Mouse (Mus musculus) lung, adult 2 months (tissue): Measurements from ENCODE around the gene Xrcc4. TPM values are rescaled to one million over a fixed set of nuclear protein-coding genes. Genes with fewer than 3 reads are reported as not detected.

ENCODE experiments used
- DNase-seq: peaks from one replicate; pipeline ENCODE4 v3.0.0; 2022
- H3K4me1 ChIP-seq: fragments of 200-500 bp; 2 replicates; pipeline ENCODE4 v1.6.1; 2011; ENCODE audit warnings: low read length; ENCODE audit not compliant: control insufficient read depth, insufficient read depth
- H3K4me3 ChIP-seq: fragments of 200-500 bp; replicated peaks from 2 replicates; pipeline ENCODE3; 2011; ENCODE audit warnings: low read depth, mild to moderate bottlenecking, control low read depth, low read length; ENCODE audit errors: extremely low read depth
- CTCF ChIP-seq: fragments of 200-500 bp; IDR thresholded peaks from 2 replicates; pipeline ENCODE4 v1.5.1; 2011; ENCODE audit warnings: mild to moderate bottlenecking, low read length, control low read depth; ENCODE audit not compliant: insufficient read depth
- POLR2A ChIP-seq: fragments of 200-500 bp; IDR thresholded peaks from 2 replicates; pipeline ENCODE4 v1.6.1; 2011; ENCODE audit warnings: low read depth, mild to moderate bottlenecking, control low read depth, low read length, borderline replicate concordance; ENCODE audit errors: extremely low read depth
- WGBS: fragments of 180-500 bp; shearing (Covaris S2); methylation state at CpG from one replicate; pipeline ENCODE4 v1.1.7; 2018; 5-methylcytosine and 5-hydroxymethylcytosine counted together
- polyA plus RNA-seq: library from polyadenylated mRNA; depleted of rRNA; stranded (reverse); fragments of >200 nt; gene quantifications from 2 replicates; pipeline ENCODE4 v1.2.3, GENCODE M21; 2012

Xrcc4 gene
- polyA plus RNA-seq, 1 experiment: 2.0 TPM

DNA sequence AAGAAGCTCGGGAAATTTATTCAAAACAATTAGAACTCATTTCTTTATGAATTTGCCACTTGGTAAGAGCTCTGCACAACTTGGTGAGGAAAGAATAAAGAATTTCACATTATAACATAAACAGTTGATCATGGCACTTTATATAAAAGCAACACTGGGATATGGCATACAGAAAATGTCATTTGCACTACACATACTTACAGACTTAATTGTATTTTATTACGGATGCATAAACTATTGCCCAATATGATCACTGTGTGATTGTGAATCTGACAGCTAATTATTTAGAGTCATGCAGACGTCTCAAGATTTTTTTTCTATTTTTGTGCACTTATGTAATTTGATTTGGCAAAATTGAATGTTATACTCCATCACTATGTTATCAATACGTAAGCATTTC is 56.4 kb downstream of the Xrcc4 start:
- H3K4me3 ChIP-seq: no peak overlapping the region
- 71% methylated on average over 4 of the region's 4 CpGs for WGBS
- no peak for DNase-seq
- TF ChIP-seq CTCF (no peak), POLR2A (no peak)
- no peaks in the 10 kb centered on the region; the same call in 1 of the 2 replicates for H3K4me1 ChIP-seq

DNA sequence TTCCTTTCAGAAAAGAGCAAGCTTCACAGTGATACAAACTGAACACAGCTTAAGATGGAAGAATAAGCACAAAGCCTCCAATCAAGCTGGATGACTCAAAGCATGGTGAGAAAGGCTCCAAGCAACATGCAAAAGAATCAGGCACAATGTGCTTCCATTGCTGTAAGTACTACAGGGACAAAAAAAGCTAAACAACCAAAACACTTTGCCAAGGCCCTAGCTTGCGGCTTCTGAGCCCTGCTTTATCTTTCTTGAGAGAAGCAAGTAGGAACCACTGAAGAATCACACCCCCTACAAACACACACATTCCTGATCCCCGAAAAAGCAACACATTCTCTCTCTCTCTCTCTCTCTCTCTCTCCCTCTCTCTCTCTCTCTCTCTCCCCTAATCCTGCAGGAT is 56.9 kb downstream of the Xrcc4 start:
- Histone ChIP-seq H3K4me3 (no peak overlapping the region), H3K4me1 (no peaks in the 10 kb centered on the region; the same call in 1 of the 2 replicates)
- no peak for DNase-seq
- TF ChIP-seq CTCF: no peak
- no peak for TF ChIP-seq POLR2A
- WGBS: 49% methylated on average over 2 of the region's 2 CpGs

DNA sequence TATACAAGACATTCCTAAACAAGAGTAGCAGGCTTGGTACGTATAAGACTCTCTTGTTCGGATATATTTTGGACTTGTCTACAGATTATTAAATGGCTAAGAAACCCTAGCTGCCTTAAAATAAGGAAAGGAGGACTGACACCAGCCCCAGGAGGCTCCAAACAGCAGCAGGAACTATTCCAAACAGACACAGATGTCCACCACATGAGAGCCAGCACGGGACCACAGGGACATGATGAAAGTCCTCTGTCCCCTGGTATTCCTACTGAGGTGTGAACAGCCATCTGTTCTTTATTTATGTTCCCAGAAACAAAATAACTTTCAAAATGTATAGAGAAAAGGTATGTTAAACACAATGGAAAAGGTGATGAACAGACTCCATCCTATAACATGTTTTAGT is 58.5 kb downstream of the Xrcc4 start:
- 77% methylated on average over 3 of the region's 3 CpGs for WGBS
- Histone ChIP-seq H3K4me1 (no peaks in the 10 kb centered on the region; the same call in 1 of the 2 replicates), H3K4me3 (no peak overlapping the region)
- no peak for TF ChIP-seq POLR2A
- TF ChIP-seq CTCF: no peak
- no peak for DNase-seq

DNA sequence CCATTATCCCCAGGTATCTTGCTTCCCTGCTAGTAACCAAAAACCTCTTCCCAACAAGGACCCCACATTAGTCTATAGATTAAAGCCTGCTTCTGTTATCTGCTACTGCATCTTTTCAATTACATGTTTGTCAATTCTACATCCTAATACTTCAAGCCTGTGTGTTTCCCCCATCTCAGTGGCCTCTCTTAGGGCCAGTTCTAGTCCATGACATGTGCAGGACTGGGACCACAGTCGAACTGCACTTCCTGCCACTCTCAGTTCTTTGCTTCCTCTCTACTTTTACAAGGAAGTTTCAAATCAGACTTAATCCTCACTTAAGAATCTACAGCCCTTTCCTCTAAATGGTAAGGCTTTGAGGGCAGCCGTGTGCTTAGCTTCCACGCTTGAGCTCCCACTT is 76.8 kb downstream of the Xrcc4 start:
- DNase-seq: no peak
- TF ChIP-seq POLR2A (no peak), CTCF (no peak)
- H3K4me1 ChIP-seq: peaks cover 2% of the 10 kb centered on the region; the same call in 1 of the 2 replicates
- H3K4me3 ChIP-seq: no peak overlapping the region
- 55% methylated on average over 3 of the region's 3 CpGs for WGBS

DNA sequence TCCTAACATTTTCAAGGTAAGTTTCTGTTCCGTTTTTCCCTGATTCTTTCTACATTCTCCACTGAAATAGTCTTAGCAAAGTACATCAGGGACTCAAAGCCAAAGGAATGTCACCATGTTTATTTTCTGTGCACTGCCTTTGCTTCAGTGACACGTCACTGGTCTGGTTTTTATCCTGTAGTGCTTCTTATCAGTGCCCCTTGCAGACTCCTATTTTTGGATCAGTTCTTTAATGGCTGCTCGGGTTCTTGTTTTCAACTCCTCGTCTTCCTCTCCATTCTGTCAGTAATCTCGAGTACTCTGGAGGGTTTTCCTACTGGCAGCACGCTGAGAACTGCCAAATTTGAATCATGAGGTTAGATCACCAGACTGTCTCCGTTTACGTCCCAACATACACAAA is 77.2 kb downstream of the Xrcc4 start:
- TF ChIP-seq POLR2A: no peak
- TF ChIP-seq CTCF: no peak
- 27% methylated on average over 8 of the region's 8 CpGs for WGBS
- no peak for DNase-seq

DNA sequence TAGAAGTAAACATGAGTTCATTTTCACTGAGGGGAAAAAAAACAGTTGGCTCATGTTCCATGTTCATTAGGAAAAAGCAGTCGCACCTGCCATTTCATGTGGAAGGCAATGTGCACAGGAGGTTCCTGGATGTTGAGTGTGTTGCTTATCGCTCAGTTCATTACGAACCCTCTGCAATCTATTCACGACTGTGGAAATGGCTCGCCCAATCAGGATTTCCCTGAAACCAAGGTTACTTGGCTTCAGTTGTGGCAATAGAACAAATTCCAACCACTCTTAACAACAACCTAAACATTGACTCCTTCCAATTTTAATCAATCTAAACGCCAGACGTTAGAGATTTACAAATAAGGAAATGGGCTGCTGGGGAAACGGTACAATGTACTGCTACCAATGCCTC is 78.3 kb downstream of the Xrcc4 start:
- WGBS: 45% methylated on average over 8 of the region's 8 CpGs
- Histone ChIP-seq H3K4me3 (no peak overlapping the region), H3K4me1 (peaks cover 2% of the 10 kb centered on the region; the same call in 1 of the 2 replicates)
- no peak for DNase-seq
- TF ChIP-seq POLR2A (no peak), CTCF (no peak)

More for the DNA sequence above, 77.2 kb downstream of the Xrcc4 start:
- H3K4me1 ChIP-seq: peaks cover 2% of the 10 kb centered on the region; the same call in 1 of the 2 replicates
- no peak overlapping the region for H3K4me3 ChIP-seq

DNA sequence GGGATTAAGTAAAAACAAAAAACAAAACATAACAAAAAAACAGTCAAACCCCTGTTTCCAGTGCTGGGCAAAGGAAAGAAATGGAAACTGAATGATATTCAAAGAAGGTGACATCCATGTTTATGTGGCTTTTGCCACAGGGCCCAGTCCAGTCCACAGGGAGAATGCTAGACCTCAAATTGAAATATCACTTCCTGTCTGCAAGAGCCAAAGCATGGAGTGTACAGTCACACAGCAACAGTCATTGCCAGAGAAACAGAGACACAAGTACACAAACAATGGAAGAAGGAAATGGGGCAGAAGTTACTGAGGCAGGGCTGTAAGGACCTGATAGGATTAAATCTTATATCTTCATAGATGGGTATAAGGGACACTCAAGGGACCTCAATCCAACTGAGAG is 79.6 kb downstream of the Xrcc4 start:
- TF ChIP-seq POLR2A (no peak), CTCF (no peak)
- no peak for DNase-seq
- Histone ChIP-seq H3K4me1 (peaks cover 2% of the 10 kb centered on the region; the same call in 1 of the 2 replicates), H3K4me3 (no peak overlapping the region)

DNA sequence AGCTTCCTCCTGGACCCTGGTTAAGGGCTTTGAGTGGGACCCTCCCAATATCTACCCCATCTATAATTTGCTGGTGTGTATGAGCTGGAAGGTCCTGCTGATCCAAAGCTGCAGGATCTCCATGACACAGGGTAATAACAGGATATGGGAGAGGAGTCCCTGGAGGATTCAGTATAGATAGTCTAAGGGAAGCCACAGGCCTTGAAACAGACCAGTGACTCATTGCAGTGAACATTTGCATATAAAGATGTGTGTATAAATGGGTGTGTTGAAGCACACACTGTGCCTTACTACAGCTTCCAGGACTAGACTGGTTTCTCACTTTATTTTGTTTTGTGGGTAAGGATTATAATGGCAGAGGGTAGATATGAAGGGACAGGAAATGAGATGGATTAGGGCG is 83.8 kb downstream of the Xrcc4 start:
- Histone ChIP-seq H3K4me3 (no peak overlapping the region), H3K4me1 (no peaks in the 10 kb centered on the region; the same call in 1 of the 2 replicates)
- 93% methylated on average over 1 of the region's 1 CpGs for WGBS
- no peak for DNase-seq
- no peak for TF ChIP-seq CTCF
- TF ChIP-seq POLR2A: no peak

DNA sequence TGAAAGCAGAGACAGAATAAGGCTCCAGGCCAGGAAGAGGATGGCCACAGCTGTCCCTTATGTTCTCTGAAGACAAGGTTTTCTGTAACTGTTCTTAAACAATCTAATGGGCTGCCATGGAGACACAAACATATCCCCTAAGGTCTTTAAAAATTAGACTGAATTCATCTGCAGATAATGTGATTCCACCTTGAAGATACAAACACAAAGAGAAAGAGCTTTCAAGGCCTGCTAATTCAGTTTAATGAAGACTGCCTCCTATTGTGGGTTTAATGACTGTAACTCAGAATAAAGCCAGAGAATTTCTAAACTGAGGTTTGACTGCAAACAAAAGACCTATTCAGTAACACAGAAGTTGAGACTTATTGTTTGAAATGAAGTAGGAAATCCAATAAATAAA is 91.9 kb downstream of the Xrcc4 start:
- no peak for DNase-seq
- Histone ChIP-seq H3K4me3 (no peak overlapping the region), H3K4me1 (no peaks in the 10 kb centered on the region)
- TF ChIP-seq CTCF (no peak), POLR2A (no peak)

DNA sequence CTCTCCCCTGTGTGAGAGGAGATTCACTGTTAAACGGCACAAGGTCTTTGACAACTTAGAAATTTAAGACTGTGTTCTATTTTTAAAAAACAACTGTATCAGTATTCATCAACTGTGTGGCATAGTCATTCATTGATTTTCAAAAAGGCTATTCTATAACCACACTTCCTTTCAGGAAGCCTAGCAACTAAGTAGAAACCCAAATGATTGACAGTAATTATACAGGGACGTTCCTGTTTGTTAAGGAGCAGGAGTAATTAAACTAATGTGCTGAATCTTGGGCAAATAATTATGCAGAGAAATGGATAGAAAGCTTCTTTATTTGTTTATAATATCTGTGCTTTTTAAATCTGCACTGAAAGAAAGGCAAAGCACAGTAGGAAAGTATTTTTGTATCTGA is 103.3 kb downstream of the Xrcc4 start:
- no peak for TF ChIP-seq POLR2A
- TF ChIP-seq CTCF: no peak
- no peak overlapping the region for H3K4me3 ChIP-seq
- WGBS: 34% methylated on average over 2 of the region's 2 CpGs
- no peak for DNase-seq
- H3K4me1 ChIP-seq: no peaks in the 10 kb centered on the region

DNA sequence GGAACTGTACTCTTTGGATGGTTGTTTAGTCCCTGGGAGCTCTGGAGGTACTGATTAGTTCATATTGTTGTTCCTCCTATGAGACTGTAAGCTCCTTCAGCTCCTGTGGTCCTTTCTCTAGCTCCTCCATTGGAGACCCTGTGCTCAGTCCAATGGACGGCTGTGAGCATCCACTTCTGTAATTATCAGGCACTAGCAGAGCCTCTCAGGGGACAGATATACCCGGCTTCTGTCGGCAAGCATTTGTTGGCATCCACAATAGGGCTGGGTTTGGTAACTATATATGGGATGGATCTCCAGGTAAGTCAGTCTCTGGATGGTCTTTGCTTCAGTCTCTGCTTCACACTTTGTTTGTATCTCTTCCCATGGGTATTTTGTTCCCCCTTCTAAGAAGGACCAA is 118.5 kb downstream of the Xrcc4 start:
- DNase-seq: no peak
- no peak for TF ChIP-seq POLR2A
- no peak for TF ChIP-seq CTCF
- 88% methylated on average over 3 of the region's 3 CpGs for WGBS
- no peaks in the 10 kb centered on the region for H3K4me1 ChIP-seq
- no peak overlapping the region for H3K4me3 ChIP-seq
